Mouse (Mus musculus) brain, embryonic 14.5 days (tissue): Measurements from ENCODE around the gene Ankrd6. TPM values are rescaled to one million over a fixed set of nuclear protein-coding genes. Genes with fewer than 3 reads are reported as not detected.

Source experiments
- DNase-seq: peaks from one replicate; pipeline ENCODE4 v3.0.0-alpha.2; 2011; ENCODE audit warnings: low read depth
- CTCF ChIP-seq: fragments of 200-500 bp; IDR thresholded peaks from 2 replicates; pipeline ENCODE4 v1.5.1; 2012; ENCODE audit warnings: inconsistent platforms, mild to moderate bottlenecking, moderate library complexity, borderline replicate concordance; ENCODE audit not compliant: insufficient read depth, insufficient read length; ENCODE audit errors: extremely low read depth
- POLR2A ChIP-seq: fragments of 200-500 bp; IDR thresholded peaks from 2 replicates; pipeline ENCODE4 v1.6.1; 2012; ENCODE audit warnings: mild to moderate bottlenecking, inconsistent platforms, borderline replicate concordance; ENCODE audit not compliant: poor library complexity, insufficient read depth, insufficient read length, severe bottlenecking; ENCODE audit errors: extremely low read depth
- polyA plus RNA-seq: library from polyadenylated mRNA; depleted of rRNA; stranded (reverse); fragments of >200 nt; gene quantifications from 2 replicates; pipeline ENCODE4 v1.2.3, GENCODE M21; 2012

The Ankrd6 gene
- polyA plus RNA-seq, 1 experiment: 19.1 TPM

DNA sequence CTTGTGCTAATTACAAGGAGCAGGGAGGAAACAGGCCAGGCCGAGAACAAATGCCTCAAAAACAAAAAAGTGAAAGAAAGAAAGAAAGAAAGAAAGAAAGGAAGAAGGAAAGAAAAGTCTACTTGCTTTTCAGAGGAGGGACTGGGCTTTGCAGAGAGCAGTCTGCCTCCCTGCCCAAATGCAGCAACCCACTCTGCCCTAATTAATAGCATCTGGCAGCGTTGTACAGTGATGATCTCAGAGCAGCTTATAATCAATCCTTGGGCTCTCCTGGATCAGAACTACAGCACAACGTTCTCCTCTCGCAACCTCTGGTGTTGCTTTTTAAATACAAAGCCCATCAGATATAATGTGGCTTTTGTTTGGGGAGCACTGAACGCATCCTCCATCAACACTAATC lies 10.7 kb downstream of the Ankrd6 start:
- TF ChIP-seq POLR2A (no peak), CTCF (no peak)
- peak; percentile 85 for DNase-seq

DNA sequence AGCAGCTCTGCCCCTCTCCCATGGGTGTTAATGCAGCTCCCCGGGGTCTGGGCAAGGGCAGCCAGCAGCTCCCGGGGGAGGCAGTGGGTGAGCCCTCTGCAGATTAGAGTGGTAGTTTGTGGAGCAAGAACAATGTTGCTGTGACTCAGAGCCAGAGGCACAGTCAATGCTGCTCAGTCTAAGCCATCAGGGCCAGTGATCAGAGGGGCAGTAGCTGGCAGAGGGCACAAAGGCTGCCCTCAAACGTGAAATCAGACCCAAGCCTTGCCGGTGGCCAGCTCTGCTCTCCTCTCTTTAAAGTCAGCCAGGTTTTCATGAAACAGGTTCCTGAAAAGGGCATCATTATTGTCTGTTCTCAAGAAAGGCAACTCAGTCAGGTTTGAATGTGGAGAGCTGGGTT lies 11.1 kb downstream of the Ankrd6 start:
- TF ChIP-seq CTCF (no peak), POLR2A (no peak)
- peak; percentile 70 for DNase-seq

DNA sequence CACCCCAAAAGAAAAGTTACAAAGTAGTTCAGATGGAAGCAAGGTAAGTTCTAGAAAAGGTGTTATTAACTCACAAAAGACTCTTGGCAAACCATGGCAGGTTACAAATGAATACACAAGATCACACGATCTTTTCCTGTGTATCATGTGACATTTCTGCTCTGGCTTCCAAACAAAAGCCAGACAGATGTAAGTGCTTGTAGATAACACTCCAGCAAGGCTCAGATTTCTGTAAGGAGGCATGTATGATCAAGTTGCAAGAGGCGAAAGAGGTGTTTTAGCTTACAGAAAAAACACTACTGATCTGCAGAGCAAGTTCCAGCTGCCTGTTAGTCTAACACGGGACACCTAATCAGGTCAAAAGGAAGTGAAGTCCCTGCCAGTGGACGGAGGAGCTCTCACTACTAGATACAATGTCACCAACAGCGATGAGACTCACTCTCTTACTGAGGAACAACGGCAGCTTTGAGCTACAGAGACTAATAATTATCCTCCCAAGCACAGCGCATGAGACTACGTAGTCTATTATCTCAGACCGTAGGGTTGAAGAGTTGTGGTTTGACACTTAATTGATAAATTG lies 13.8 kb downstream of the Ankrd6 start:
- TF ChIP-seq CTCF: no peak
- DNase-seq: no peak

DNA sequence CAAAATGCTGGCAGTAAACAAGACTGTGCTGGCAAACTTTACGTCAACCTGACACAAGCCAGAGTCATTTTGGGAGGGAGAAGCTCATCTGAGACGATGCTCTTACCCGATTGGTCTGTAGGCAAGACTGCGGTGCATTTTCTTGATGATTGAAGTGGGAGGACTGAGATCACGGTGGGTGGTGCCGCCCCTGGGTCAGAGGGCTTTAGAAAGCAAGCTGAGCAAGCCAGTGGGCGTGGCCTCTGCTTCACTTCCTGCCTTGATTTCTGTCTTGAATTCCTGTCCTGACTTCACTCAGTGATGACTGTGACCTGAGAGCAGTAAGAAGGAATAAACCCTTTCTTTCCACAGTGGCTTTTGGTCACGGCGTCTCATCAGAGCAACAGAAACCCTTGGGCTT lies 18.6 kb downstream of the Ankrd6 start:
- DNase-seq: no peak
- TF ChIP-seq POLR2A: no peak
- no peak for TF ChIP-seq CTCF

DNA sequence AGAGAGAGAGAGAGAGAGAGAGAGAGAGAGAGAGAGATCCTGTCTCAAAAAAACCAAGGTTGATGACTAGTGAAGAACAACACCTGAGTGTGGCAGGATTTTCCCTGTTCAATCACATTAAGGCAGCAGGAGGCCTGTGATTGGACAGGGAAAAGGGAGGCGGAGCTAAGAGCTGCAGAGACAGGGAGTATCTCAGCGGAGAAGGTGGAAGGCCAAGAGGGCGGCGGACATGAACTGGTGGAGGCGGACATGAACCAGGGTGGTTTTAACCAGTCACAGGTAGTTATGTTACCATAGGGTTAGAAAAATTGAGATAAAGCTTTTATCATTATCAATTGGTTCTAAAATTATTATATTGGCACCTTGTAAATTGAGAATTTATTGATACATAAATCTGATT lies 20.9 kb downstream of the Ankrd6 start:
- DNase-seq: no peak
- TF ChIP-seq POLR2A (no peak), CTCF (no peak)

DNA sequence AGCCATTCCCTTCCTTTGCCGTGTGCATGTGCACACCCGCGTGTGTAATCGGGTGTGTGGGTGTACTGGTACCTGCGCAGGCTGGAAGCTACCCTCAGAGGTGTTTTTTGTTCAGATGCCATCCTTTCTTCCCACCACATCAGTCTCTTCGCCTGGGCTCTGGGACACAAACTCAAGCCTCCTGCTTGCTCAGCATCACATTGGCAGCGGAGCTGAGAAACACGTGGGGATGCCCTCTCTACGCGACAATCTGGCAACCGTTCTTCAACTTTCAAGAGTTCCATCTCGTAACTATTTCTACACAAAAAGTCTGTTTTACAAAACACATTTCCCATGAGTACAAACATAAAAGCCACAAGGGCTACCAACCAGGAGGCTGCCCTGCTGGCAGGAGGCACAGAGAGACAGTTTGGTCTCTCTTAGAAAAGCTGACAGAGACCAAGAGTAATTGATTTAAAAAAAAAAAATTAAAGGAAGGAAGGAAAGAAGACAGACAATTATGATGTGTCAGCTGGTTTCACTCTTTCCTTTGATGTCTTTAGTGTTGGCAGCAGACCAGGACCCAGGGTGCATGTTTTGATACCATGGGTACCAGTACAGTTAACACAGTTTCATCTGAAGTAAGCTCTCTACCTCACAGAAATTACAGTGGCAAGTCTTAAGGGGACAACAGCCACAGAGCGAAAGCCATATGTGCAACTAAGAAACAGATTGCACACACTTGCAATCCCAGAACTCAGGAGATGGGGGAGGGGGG lies 21.8 kb downstream of the Ankrd6 start:
- DNase-seq: peak; percentile 60

DNA sequence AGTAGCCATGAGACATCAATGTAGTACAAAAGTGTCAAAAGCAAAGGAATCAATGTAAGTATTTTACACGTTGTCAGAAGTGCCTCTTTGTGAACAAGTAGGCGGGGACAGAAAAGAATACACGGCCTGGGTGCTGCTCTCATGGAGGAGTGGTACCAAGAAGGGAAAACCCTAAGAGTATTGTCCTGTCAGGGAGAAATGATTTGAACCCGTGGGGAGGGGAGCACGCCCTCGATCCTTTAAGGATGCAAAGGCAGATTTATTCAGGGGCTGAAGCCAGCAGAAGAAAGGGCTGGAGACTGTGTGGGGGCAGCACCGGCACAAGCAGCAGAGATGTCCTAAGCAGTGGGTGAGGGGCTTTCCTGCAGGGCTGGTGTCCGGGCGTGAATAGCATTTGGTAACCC lies 26.7 kb downstream of the Ankrd6 start:
- DNase-seq: peak; percentile 85
- no peak for TF ChIP-seq CTCF
- TF ChIP-seq POLR2A: no peak

More for the DNA sequence above, 21.8 kb downstream of the Ankrd6 start:
- no peak for TF ChIP-seq CTCF
- no peak for TF ChIP-seq POLR2A

- peak; percentile 98 for DNase-seq
- TF ChIP-seq POLR2A (peak; percentile 35; the same call in 1 of the 2 replicates), CTCF (no peak)
These were observed 27.2 kb downstream of the Ankrd6 start for GRCm38 (mm10) chr4:32923436-32923835.

DNA sequence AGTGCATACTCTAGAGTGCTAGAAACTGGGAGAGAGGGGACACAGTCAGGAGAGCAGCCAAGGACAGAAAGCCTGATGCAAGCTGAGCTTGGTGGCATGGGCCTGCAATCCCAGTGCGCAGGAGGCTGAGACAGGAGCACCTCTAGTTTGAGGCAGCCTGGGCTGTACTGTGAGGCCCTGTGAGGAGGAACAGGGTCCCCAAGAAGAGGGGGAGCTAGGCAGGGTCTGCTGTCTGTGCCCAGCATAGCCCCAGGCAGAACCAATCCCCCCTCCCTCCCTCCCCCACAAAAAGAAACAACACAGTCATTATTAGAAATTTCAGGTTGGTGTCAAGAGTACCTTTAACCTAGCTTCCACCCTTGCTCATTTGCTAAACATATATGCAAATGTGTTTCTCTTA lies 27.8 kb downstream of the Ankrd6 start:
- TF ChIP-seq CTCF: no peak
- TF ChIP-seq POLR2A: no peak

GRCm38 (mm10) chr4:32920863-32921262 lies 29.8 kb downstream of the Ankrd6 start:
- TF ChIP-seq CTCF: no peak
- TF ChIP-seq POLR2A: no peak
- no peak for DNase-seq

More for the DNA sequence above, 27.8 kb downstream of the Ankrd6 start:
- peak; percentile 62 for DNase-seq

DNA sequence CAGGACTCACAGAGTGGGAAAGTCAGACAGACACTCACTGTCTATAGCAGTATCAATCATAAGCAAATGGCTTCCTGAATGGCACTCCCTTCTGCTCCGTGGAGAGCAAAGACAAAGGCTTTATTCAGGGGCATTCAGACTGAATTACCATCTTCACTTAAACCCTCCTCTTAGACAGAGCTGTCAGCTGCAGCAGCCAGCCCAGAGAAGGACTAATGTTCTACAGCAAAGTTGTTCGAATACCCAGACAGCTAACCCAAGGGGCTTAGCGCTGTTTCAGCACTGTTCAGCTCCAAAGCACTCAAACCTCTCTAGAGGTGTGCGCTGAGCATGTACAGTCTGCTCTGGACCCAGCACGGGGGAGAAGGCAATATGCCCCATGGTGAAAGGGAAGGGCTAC lies 32.1 kb downstream of the Ankrd6 start:
- DNase-seq: peak; percentile 62
- TF ChIP-seq POLR2A (no peak), CTCF (no peak)

DNA sequence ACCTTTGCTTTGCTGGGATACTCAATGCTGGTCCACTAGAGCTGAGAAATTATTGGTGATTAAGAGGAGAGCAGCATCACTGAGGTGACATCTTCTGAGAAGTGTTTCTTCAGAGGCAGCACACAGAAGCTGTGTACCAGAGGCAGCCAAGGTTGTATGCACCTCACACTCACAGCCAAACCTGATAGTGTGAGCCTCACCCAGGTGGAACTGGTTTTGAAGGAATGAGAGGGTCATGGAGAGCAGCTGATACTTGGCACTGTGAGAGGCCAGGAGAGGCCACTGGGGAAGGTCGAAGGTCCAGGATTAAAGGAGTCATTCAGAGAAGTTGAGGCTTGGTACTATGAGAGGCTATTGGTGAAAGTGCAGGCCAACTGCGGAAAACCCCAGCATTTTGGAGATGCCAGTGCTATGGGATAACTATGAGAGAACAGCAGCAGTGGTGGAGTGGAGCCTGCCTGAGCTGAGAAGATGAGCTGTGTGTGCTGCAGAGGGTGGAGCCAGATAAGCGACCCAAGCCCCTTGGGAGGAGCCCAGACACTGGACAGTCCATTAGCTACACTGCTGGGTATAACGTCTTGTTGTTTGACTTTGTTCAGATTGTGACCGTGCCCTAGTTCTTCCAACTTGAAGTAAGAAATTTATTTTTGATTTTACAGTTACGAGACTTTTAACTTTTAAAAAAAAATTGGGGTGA lies 33.8 kb downstream of the Ankrd6 start:
- TF ChIP-seq POLR2A (no peak), CTCF (no peak)
- no peak for DNase-seq

DNA sequence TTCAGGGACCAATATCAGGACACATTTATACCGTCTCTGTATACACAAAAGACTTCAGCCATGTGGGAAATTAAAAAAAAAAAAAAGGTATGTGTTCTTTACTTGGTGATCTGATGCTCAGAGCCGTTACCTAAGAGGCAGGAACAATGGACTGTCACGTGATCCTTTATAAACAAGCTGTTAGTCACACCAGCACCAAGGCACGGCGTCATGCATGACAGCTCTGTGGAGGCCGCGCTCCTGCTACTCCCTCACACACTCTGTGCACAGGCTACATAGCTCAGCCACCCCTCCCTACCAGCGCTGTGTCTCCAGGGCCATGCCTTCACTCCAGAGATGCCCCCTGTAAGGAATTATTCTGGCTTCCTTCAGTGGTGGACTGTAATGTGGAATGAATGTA lies 34.7 kb downstream of the Ankrd6 start:
- no peak for TF ChIP-seq CTCF
- TF ChIP-seq POLR2A: no peak
- DNase-seq: peak; percentile 75
